Mouse (Mus musculus): ENCODE data around the gene Mag. TPM values are rescaled to one million over a fixed set of nuclear protein-coding genes. Genes with fewer than 3 reads are reported as not detected.

The Mag gene
- total and polyA plus RNA-seq, 2 experiments from 2014 or later: 14.4 to 48.7 TPM

DNA sequence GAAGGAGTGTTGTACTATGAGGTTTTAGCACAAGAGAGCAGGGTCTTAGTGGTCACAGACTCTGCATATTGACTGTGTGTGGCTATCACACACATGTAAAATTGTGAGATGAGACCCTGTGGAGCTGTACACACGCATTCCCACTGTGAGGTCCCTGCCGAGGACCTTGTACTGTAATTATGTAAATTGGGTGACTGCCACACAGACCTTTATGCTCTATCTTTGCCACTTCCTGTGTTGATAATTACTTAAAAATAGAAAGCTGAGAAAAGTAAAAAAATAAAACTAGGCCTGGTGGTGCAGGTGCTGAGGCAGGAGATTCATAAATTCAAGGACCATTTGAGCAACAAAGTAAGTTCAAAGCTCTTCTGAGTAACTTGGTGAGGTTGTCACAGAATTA, 24.0 kb downstream of the Mag start:
- H3K36me3 ChIP-seq (ENCODE audit: insufficient read depth, low read length): no peaks in the 10 kb centered on the region
- H3K27me3 ChIP-seq (ENCODE audit: insufficient read depth, low read length): no peaks in the 10 kb centered on the region
- 41% methylated on average over 2 of the region's 2 CpGs for WGBS
- H3K4me3 ChIP-seq (ENCODE audit: low read length): no peak overlapping the region
- H3K4me2 ChIP-seq (ENCODE audit: low read depth, low read length): no peak overlapping the region
- DNase-seq (ENCODE audit: low spot score) (no peak), ATAC-seq (no peak)
- no peaks in the 10 kb centered on the region for H3K4me1 ChIP-seq (ENCODE audit: insufficient read depth, low read length)
- TF ChIP-seq CTCF (IDR thresholded peaks at IDR 0.05; ENCODE audit: low read depth): no peak
- H3K9ac ChIP-seq (replicated peaks; ENCODE audit: low read length): no peak overlapping the region
- no peaks in the 10 kb centered on the region for H3K9me3 ChIP-seq (ENCODE audit: low read length)
- H3K27ac ChIP-seq: no peak overlapping the region

DNA sequence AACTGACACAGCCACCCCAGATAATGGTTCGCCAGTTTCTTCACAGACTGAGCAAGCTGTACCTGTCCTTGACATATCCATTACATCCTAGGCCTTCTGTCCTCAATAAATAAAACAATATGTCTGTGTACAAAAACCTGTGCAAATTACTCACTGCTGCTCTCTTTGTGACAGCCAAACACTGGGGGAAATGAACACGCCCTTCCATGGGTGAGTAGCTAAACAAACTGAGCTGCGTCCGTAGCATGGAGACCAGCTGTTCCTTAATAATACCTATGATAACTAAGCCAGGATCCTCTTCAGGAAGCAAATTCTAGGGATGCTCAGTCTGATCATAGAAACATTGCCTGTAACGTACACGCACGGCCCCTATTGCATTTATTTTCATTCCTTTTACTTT, 25.9 kb downstream of the Mag start:
- DNase-seq (ENCODE audit: low spot score) (no peak), ATAC-seq (no peak)
- 82% methylated on average over 7 of the region's 7 CpGs for WGBS

DNA sequence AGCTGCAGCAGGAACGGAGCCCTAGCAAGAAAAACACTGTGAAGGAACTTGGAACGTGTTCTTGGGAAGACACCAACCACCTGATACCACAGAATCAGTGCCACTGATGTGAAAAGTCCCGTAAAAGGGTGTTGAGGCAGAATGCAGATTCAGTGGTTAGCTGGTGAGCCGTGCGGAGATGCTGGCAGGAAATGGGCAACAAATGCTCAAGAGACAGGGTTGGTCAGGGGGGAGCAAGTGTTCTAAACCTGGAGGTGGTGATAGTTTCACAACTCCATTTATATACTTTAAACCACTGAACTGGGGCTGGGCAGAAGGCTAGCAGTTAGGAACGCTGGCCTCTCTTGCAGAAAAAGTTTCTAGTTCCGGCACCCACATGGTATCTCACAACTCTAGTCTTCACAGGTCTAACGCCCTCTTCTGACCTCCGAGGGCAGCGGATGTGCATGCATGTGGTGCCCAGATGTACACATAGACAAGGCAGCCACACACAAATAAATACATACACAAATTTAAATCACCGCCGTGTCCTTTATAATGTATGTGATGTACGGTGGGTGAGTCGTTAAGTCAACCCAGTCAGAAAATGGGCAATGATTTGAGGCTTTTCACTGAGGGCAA, 27.0 kb downstream of the Mag start:
- Histone ChIP-seq H3K4me2 (ENCODE audit: low read depth, low read length) (no peak overlapping the region), H3K4me1 (ENCODE audit: insufficient read depth, low read length) (no peaks in the 10 kb centered on the region), H3K9me3 (ENCODE audit: low read length) (no peaks in the 10 kb centered on the region), H3K9ac (replicated peaks; ENCODE audit: low read length) (no peak overlapping the region), H3K27ac (no peak overlapping the region), H3K4me3 (ENCODE audit: low read length) (no peak overlapping the region), H3K36me3 (ENCODE audit: insufficient read depth, low read length) (no peaks in the 10 kb centered on the region), H3K27me3 (ENCODE audit: insufficient read depth, low read length) (no peaks in the 10 kb centered on the region)
- 76% methylated on average over 14 of the region's 14 CpGs for WGBS
- DNase-seq (ENCODE audit: low spot score) (no peak), ATAC-seq (no peak)
- TF ChIP-seq CTCF (IDR thresholded peaks at IDR 0.05; ENCODE audit: low read depth): no peak

More for the DNA sequence above, 25.9 kb downstream of the Mag start:
- Histone ChIP-seq H3K9me3 (ENCODE audit: low read length) (no peaks in the 10 kb centered on the region), H3K36me3 (ENCODE audit: insufficient read depth, low read length) (no peaks in the 10 kb centered on the region), H3K9ac (replicated peaks; ENCODE audit: low read length) (no peak overlapping the region), H3K4me2 (ENCODE audit: low read depth, low read length) (no peak overlapping the region), H3K27ac (no peak overlapping the region), H3K4me1 (ENCODE audit: insufficient read depth, low read length) (no peaks in the 10 kb centered on the region), H3K27me3 (ENCODE audit: insufficient read depth, low read length) (no peaks in the 10 kb centered on the region), H3K4me3 (ENCODE audit: low read length) (no peak overlapping the region)
- TF ChIP-seq CTCF (IDR thresholded peaks at IDR 0.05; ENCODE audit: low read depth): no peak

DNA sequence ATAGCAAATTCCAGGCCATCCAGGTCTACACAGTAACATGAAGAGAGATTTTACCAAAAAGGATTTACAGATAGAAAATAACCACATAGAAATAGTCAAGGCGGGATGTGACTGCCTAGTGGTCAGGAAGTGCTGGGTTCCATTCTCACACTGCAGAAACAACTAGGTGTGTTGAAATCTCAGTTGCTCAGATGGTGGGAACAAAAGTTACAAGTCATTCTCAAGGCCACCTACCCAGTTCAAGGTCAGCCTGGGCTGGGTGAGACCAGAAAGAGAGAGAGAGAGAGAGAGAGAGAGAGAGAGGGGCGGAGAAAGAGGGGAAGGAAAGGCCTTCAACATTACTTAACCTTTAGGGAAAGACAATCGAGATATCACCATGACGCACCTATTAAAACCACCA, 27.8 kb downstream of the Mag start:
- WGBS: 83% methylated on average over 4 of the region's 4 CpGs
- no peak for TF ChIP-seq CTCF (IDR thresholded peaks at IDR 0.05; ENCODE audit: low read depth)
- DNase-seq (ENCODE audit: low spot score): no peak
- Histone ChIP-seq H3K4me1 (ENCODE audit: insufficient read depth, low read length) (no peaks in the 10 kb centered on the region), H3K4me3 (ENCODE audit: low read length) (no peak overlapping the region), H3K9me3 (ENCODE audit: low read length) (no peaks in the 10 kb centered on the region), H3K36me3 (ENCODE audit: insufficient read depth, low read length) (no peaks in the 10 kb centered on the region), H3K9ac (replicated peaks; ENCODE audit: low read length) (no peak overlapping the region), H3K27ac (no peak overlapping the region), H3K4me2 (ENCODE audit: low read depth, low read length) (no peak overlapping the region), H3K27me3 (ENCODE audit: insufficient read depth, low read length) (no peaks in the 10 kb centered on the region)
- ATAC-seq: no peak

DNA sequence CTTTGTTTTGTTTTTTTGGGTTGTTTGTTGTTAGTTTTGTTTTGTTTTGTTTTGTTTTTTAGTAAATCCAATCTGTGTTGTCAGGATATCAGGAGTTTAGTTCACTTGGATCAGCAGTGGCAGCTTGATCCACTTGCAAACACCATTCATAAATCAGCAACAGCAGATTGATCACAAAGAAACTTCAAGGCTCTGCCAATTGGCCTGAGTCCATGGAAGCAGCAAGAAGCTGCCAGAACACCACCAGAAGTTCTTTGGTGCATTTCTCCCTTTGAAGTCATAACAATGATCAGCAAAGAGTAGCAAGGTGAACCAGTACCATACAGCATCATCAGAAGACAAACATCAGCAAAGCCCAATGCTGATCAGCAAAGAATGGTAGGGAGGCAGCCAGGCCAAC, 30.6 kb downstream of the Mag start:
- no peak for TF ChIP-seq CTCF (IDR thresholded peaks at IDR 0.05; ENCODE audit: low read depth)
- DNase-seq (ENCODE audit: low spot score): no peak

DNA sequence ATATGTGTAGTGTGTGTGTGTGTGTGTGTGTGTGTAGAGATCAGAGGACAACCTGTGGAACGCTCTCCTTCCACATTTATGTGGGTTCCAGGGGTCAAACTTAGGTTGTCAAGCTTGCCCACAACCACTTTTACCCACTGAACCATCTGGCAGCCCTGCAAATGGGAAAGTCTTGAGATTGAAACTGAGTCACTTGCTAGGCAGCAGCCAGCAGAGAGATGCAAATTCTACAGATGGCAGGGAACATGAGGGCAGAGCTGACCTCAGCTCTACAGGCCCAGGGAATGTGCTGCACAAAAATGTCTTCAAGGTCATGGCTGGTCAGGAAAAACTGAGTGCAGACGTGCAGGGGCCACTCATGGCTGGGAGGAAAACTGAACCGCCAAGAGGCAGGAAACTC, 33.3 kb downstream of the Mag start:
- H3K4me1 ChIP-seq (ENCODE audit: insufficient read depth, low read length): no peaks in the 10 kb centered on the region
- H3K36me3 ChIP-seq (ENCODE audit: insufficient read depth, low read length): no peaks in the 10 kb centered on the region
- ATAC-seq (no peak), DNase-seq (ENCODE audit: low spot score) (no peak)
- no peaks in the 10 kb centered on the region for H3K27me3 ChIP-seq (ENCODE audit: insufficient read depth, low read length)
- no peak overlapping the region for H3K4me3 ChIP-seq (ENCODE audit: low read length)
- no peak overlapping the region for H3K9ac ChIP-seq (replicated peaks; ENCODE audit: low read length)
- 81% methylated on average over 3 of the region's 3 CpGs for WGBS
- H3K9me3 ChIP-seq (ENCODE audit: low read length): no peaks in the 10 kb centered on the region
- H3K4me2 ChIP-seq (ENCODE audit: low read depth, low read length): no peak overlapping the region
- no peak for TF ChIP-seq CTCF (IDR thresholded peaks at IDR 0.05; ENCODE audit: low read depth)
- no peak overlapping the region for H3K27ac ChIP-seq

More for the DNA sequence above, 30.6 kb downstream of the Mag start:
- H3K27ac ChIP-seq: no peak overlapping the region
- no peak overlapping the region for H3K4me3 ChIP-seq (ENCODE audit: low read length)
- H3K27me3 ChIP-seq (ENCODE audit: insufficient read depth, low read length): no peaks in the 10 kb centered on the region
- H3K4me2 ChIP-seq (ENCODE audit: low read depth, low read length): no peak overlapping the region
- H3K36me3 ChIP-seq (ENCODE audit: insufficient read depth, low read length): no peaks in the 10 kb centered on the region
- ATAC-seq: no peak
- no peak overlapping the region for H3K9ac ChIP-seq (replicated peaks; ENCODE audit: low read length)
- H3K9me3 ChIP-seq (ENCODE audit: low read length): no peaks in the 10 kb centered on the region
- no peaks in the 10 kb centered on the region for H3K4me1 ChIP-seq (ENCODE audit: insufficient read depth, low read length)

DNA sequence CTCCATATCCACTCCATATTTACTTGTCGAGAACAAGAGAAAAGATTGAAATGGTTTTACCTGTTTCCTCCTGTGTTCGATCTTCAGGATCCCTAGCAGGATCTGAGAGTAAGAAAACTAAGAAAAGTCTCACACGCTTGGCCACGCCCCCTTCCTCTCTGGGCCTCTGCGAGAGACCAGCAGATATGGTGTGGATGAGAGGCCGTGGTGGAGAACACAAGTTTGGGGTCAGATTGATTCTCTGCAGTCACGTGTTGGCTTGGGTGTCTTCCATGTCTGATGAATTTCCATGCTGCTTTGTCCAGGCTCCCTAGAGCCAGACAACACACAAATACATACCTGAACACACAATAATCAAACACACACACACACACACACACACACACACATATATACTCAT, 34.5 kb downstream of the Mag start, which contains the start of gene Cd22:
Cd22 (minus strand) TSS at position 167 of the 400 bp plus-strand sequence.
- H3K9ac ChIP-seq (replicated peaks; ENCODE audit: low read length): no peak within 1 kb of the TSS
- ATAC-seq (no peak), DNase-seq (ENCODE audit: low spot score) (no peak)
- H3K36me3 ChIP-seq (ENCODE audit: insufficient read depth, low read length): no peaks in the 10 kb centered on the region
- no peak within 1 kb of the TSS for H3K4me3 ChIP-seq (ENCODE audit: low read length)
- H3K27ac ChIP-seq: no peak within 1 kb of the TSS
- no peaks in the 10 kb centered on the region for H3K9me3 ChIP-seq (ENCODE audit: low read length)
- H3K4me2 ChIP-seq (ENCODE audit: low read depth, low read length): no peak within 1 kb of the TSS
- no peaks in the 10 kb centered on the region for H3K4me1 ChIP-seq (ENCODE audit: insufficient read depth, low read length)
- WGBS: 72% methylated on average over 7 of the region's 7 CpGs
- TF ChIP-seq CTCF (IDR thresholded peaks at IDR 0.05; ENCODE audit: low read depth): no peak
- no peaks in the 10 kb centered on the region for H3K27me3 ChIP-seq (ENCODE audit: insufficient read depth, low read length)

Data from hindbrain, postnatal 0 days (tissue).